Comparison of ENCODE assay signal across 12 mouse cellular contexts in the genomic region with DNA sequence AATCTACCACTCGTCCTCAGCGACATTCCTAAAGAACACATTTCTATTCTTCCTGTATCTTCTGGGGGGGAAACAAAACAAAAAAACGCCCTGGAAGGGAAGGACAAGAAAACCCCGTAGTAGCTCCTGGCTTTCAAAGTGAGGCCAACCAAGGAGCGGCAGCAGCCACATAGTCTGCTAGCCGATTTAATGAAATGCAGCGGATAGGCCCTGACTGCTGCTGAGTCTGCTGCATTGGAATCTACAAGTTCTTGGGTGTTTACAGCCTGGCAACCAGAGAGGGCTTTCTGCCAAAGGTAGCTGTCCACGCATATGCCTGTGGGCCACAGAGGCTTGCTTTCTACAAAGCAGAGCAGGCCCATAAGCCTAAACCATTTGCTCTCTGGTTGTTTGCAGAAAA.
DNase-seq lines count a peak whose midpoint lies in the region; ATAC-seq and TF ChIP-seq lines count a peak whose summit lies in the region.
"Had no signal": no experiment of that assay in that cellular context is flagged by ENCODE, and none has a peak within 500 bp of the region (broad histone marks: within the 10 kb centered on the region; RNA-seq: fewer than 3 reads in every experiment).

No protein-coding gene starts in this region.

- no peaks in the 10 kb centered on the region for H3K36me3 ChIP-seq in heart, embryonic 10.5 days
- H3K36me3 ChIP-seq in heart, embryonic 11.5 days (ENCODE audit: control insufficient read depth, insufficient read depth, low read length), result no peaks in the 10 kb centered on the region
- no peaks in the 10 kb centered on the region for H3K36me3 ChIP-seq in hindbrain, embryonic 13.5 days
- no peaks in the 10 kb centered on the region for H3K36me3 ChIP-seq in midbrain, postnatal 0 days (ENCODE audit: insufficient read depth, low read length)

- WGBS in heart, embryonic 10.5 days, result 39% methylated on average over 8 of the region's 8 CpGs
- WGBS in heart, embryonic 11.5 days (ENCODE audit: insufficient replicate concordance), result 43% methylated on average over 8 of the region's 8 CpGs
- 14% methylated on average over 8 of the region's 8 CpGs for WGBS in hindbrain, embryonic 13.5 days
- 13% methylated on average over 8 of the region's 8 CpGs for WGBS in midbrain, postnatal 0 days

- no peak for TF ChIP-seq CTCF in midbrain, postnatal 0 days (IDR thresholded peaks at IDR 0.05)

- H3K9me3 ChIP-seq in heart, embryonic 10.5 days, result no peaks in the 10 kb centered on the region
- H3K9me3 ChIP-seq in heart, embryonic 11.5 days (replicated peaks; ENCODE audit: control insufficient read depth, low read length), result no peaks in the 10 kb centered on the region
- no peaks in the 10 kb centered on the region for H3K9me3 ChIP-seq in hindbrain, embryonic 13.5 days
- no peaks in the 10 kb centered on the region for H3K9me3 ChIP-seq in midbrain, postnatal 0 days (ENCODE audit: low read length)

- no peak overlapping the region for H3K4me2 ChIP-seq in heart, embryonic 11.5 days
- no peak overlapping the region for H3K4me2 ChIP-seq in hindbrain, embryonic 13.5 days
- H3K4me2 ChIP-seq in midbrain, postnatal 0 days (ENCODE audit: low read depth, low read length, poor library complexity, severe bottlenecking), result no peak overlapping the region

- no peak overlapping the region for H3K9ac ChIP-seq in heart, embryonic 11.5 days (ENCODE audit: low read depth, low read length)
- no peak overlapping the region for H3K9ac ChIP-seq in hindbrain, embryonic 13.5 days
- no peak overlapping the region for H3K9ac ChIP-seq in midbrain, postnatal 0 days (replicated peaks; ENCODE audit: low read length, poor library complexity, severe bottlenecking)

- H3K4me3 ChIP-seq in heart, embryonic 10.5 days, result no peak overlapping the region
- H3K4me3 ChIP-seq in heart, embryonic 11.5 days (ENCODE audit: low read depth, low read length), result no peak overlapping the region
- H3K4me3 ChIP-seq in hindbrain, embryonic 13.5 days, result no peak overlapping the region
- H3K4me3 ChIP-seq in midbrain, postnatal 0 days (ENCODE audit: low read depth, low read length), result no peak overlapping the region

- H3K27ac ChIP-seq in heart, embryonic 10.5 days, result no peak overlapping the region
- H3K27ac ChIP-seq in heart, embryonic 11.5 days (ENCODE audit: low read depth, low read length), result no peak overlapping the region
- peak overlapping the region; percentile 49 for H3K27ac ChIP-seq in hindbrain, embryonic 13.5 days
- no peak overlapping the region for H3K27ac ChIP-seq in midbrain, postnatal 0 days (ENCODE audit: low read depth, low read length)
- H3K27ac ChIP-seq: macrophage; stomach, postnatal 0 days had no signal

- no peak for ATAC-seq in heart, embryonic 11.5 days (replicated peaks; ENCODE audit: insufficient number of reproducible peaks, low FRiP score, low TSS enrichment)
- peak; percentile 62; the same call in 1 of the 2 replicates for ATAC-seq in hindbrain, embryonic 13.5 days (ENCODE audit: low FRiP score)
- 0 out of 2 replicates have a peak, but pooled peaks have one; percentile 44 for ATAC-seq in midbrain, postnatal 0 days (ENCODE audit: low FRiP score)
- ATAC-seq: activated CD4-positive, CD25-positive, alpha-beta regulatory T cell, adult 4 months had no signal

- peak; percentile 41 for DNase-seq in heart, embryonic 10.5 days (ENCODE audit: low spot score)
- DNase-seq in embryo, embryonic 9.5 days (ENCODE audit: extremely low spot score), result peak; percentile 28
- DNase-seq in midbrain, postnatal 0 days (ENCODE audit: low spot score), result peak; percentile 77
- no peak for DNase-seq in ovary, postnatal 14 days (ENCODE audit: low spot score)
- no peak for DNase-seq in adrenal gland, adult (ENCODE audit: inconsistent age in 2 of 2, low spot score in 1 of 2)
- DNase-seq in spleen, adult 18-20 months, result no peak
- DNase-seq: layer of hippocampus, adult 9-11 months had no signal

- H3K27me3 ChIP-seq in heart, embryonic 10.5 days (ENCODE audit: insufficient read depth, poor library complexity, severe bottlenecking), result peaks cover 40% of the 10 kb centered on the region
- 0 out of 2 replicates have a peak, but pooled peaks cover 5% of the 10 kb centered on the region for H3K27me3 ChIP-seq in heart, embryonic 11.5 days (ENCODE audit: control insufficient read depth, insufficient read depth, low read length)
- 0 out of 2 replicates have a peak, but pooled peaks cover 2% of the 10 kb centered on the region for H3K27me3 ChIP-seq in hindbrain, embryonic 13.5 days
- no peaks in the 10 kb centered on the region for H3K27me3 ChIP-seq in midbrain, postnatal 0 days (ENCODE audit: insufficient read depth, low read length)

- H3K4me1 ChIP-seq in heart, embryonic 10.5 days, result no peaks in the 10 kb centered on the region; the same call in 1 of the 2 replicates
- no peaks in the 10 kb centered on the region for H3K4me1 ChIP-seq in heart, embryonic 11.5 days (ENCODE audit: control insufficient read depth, insufficient read depth, low read length)
- peaks cover 50% of the 10 kb centered on the region for H3K4me1 ChIP-seq in hindbrain, embryonic 13.5 days (replicated peaks)
- H3K4me1 ChIP-seq in midbrain, postnatal 0 days (ENCODE audit: insufficient read depth, low read length), result peaks cover 12% of the 10 kb centered on the region

Comparison
In these comparisons a context has a peak if more than half of its experiments do, and no peak if none do; other contexts are left out.
1. DNase-seq: peak in heart, embryonic 10.5 days (single experiment), embryo, embryonic 9.5 days (single experiment) and midbrain, postnatal 0 days (single experiment); none in ovary, postnatal 14 days (single experiment), adrenal gland, adult (0 of 2) and spleen, adult 18-20 months (0 of 2).